Mouse (Mus musculus): Measurements from ENCODE around the gene Xxylt1.

GRCm38 (mm10) chr16:30948636-30949035, 132.6 kb downstream of the Xxylt1 start:
- no peak for TF ChIP-seq POLR2A (IDR thresholded peaks at IDR 0.05; ENCODE audit: insufficient read depth, low read depth, low read length)
- TF ChIP-seq CTCF (IDR thresholded peaks at IDR 0.05) = no peak

All from heart, adult 2 months (tissue).